Mouse (Mus musculus) left cerebral cortex, adult 18-20 months (tissue): ENCODE results near the gene Mex3b. TPM values are rescaled to one million over a fixed set of nuclear protein-coding genes. Genes with fewer than 3 reads are reported as not detected.

Experiments used
- DNase-seq, 2 experiments: peaks; one replicate each; pipeline ENCODE4 v3.0.0; 2021 to 2022; ENCODE audit warnings: low spot score in 2 of 2, mixed read lengths in 1 of 2
- total RNA-seq, 2 experiments: library from RNA; stranded (reverse); gene quantifications; 2 replicates each; pipeline ENCODE4 v1.2.3; 2021

The Mex3b gene
- total RNA-seq, 2 experiments from 2014 or later: 18.7 to 20.2 TPM

DNA sequence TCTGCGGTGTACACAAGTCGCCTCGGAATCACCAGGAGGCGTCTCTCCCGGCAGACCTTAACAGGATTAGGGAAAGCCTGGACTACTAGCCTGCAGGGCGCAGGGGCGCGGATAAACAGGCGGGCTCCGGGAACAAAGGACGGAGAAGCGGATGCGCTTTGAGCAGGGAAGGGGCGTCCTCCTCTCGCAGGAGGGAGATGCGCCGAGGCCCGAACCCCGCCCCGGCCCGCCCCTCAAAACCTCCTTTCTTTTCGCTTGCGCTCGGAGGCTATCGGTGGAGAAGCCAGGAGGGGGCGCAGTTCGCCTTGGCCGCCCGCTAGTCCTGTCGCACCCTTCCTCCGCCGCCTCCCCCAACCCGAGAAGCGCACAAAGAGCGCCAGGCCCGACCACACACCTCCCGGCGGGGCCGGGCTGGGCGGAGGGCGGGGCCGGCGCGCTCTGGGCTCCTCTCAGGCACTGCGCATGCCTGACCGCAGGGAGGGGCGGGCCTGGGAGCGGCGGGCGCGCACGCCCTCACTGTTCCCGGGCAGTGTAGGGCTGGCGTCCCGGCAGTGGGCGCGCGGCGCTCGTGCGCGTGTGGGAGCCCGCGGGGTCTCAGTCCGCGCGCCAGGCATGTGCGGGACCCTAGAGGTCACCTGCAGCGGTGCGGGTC is 1.2 kb upstream of the Mex3b start:
- peak; percentile 98 to 100 for DNase-seq

DNA sequence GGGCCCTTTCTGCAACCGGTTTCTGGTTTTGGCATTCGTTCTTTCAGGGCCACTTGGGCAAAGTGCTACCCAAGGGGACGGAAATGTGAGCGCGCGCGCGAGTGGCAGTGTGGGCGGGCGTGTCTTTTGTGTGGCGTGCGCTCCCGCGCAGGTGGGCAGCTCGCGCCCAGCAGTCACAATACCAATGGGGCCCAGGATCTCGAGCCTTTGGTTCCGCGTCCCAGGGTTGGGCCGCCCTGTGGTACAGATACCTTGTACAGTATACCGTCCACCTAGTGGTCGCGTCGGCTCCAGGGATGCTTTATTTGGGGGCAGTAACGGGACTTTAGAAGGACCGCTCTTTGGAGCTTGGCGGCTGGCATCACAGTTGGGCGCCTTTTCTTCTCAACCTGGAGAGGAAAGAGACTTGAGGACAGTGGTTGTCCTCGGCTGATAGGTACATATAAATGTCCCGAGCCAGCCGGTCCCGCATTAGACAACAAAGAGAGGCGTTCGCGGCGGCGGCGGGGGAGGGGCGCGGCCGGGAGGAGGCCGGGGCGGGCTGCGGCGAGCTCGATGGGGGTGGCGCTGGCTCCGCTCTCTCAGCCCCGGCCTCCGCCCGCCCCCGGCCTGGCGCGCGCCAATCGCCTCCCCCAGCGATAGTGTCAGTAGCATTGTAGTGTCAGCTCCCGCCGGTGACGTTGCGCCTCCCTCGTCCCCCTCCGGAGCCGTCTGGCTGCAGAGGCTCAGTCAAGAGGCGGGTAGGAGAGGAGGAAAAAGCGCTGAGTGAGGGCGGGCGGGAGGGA is 455 bp upstream of the Mex3b start:
- DNase-seq: peak; percentile 88 to 94

DNA sequence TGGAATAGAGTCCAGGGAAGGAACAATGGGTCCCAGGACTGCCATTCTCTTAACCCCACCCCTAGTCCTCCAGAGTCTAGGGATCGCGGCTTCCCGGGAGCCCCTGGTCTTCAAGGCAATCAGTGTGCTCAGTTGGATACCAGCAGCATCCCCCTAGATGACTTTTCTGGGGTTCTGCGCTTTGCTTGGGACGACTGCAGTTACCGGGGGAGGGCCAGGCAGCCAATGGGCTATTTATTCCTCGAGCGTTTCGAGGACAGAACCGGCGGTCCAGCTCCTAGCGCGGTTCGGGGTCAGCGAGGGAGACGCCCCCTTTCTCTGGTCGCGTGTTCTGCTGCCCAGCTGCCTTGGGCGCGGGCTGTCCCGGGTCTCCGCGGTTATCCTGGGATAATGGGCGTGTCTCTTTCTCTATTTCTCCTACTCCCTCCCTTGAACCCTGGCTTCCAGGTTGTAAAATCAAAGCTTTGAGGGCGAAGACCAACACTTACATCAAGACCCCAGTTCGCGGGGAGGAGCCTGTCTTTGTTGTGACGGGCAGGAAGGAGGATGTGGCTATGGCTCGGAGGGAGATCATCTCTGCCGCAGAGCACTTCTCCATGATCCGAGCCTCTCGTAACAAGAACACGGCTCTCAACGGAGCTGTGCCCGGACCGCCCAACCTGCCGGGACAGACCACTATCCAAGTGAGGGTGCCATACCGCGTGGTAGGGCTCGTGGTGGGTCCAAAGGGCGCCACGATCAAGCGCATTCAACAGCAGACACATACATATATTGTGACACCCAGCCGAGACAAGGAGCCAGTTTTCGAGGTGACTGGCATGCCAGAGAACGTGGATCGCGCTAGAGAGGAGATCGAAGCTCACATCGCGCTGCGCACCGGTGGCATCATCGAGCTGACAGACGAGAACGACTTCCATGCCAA is 1.4 kb downstream of the Mex3b start:
- peak; percentile 21 to 54 for DNase-seq

DNA sequence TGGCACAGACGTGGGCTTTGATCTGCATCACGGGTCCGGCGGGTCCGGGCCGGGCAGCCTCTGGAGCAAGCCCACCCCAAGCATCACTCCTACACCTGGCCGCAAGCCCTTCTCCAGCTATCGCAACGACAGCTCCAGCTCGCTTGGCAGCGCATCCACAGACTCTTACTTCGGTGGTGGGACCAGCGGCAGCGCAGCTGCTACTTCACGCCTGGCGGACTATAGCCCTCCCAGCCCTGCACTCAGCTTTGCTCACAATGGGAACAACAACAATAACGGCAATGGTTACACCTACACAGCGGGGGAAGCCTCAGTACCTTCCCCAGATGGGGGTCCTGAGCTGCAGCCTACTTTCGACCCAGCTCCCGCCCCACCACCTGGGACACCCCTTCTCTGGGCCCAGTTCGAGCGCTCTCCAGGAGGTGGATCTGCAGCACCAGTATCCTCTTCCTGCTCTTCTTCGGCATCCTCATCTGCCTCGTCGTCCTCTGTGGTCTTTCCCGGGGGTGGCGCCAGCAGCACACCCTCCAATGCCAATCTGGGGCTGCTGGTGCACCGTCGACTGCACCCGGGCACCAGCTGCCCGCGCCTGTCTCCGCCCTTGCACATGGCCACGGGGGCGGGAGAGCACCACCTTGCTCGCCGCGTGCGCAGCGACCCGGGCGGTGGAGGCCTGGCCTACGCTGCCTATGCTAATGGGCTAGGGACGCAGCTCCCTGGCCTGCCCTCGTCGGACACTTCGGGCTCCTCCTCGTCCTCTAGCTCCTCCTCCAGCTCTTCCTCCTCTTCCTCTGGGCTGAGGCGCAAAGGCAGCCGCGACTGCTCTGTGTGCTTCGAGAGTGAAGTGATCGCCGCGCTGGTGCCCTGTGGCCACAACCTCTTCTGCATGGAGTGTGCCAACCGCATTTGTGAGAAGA is 2.4 kb downstream of the Mex3b start:
- DNase-seq: peak; percentile 30 to 60

DNA sequence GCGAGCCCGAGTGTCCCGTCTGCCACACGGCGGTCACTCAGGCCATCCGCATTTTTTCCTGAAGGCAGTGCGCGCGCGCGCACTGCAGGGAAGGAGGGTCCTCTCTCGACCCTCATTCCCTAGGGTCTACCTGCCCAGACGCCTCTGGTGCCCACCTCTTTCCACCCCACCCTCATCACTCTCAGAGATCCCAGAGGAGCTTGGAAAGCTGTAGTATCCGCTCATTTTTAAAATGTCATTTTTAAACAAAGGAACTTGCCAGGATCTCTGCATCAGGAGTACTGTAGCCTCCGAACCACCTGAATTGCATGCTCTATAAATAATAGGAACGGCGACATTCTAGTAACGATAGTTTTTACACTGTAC is 3.0 kb downstream of the Mex3b start:
- DNase-seq: no peak

DNA sequence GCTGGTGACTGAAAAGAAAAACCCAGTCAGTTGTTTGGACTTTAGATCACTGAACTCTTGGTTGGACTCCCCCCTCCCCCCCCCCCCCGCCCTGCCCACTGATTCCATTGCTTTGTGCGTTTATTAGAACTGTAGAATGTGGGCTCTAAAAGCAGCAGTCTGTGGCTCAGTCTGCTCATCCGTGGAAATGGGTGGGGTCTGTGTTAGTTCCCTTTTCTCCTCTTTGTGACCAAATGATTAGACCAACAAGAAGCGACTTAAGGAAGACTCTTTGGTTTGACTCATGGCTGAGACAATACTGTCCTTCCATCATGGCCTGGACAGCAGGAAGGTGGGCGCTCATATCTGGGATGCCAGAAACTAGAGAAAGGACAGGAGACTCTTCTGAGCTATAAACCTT is 9.4 kb downstream of the Mex3b start:
- DNase-seq: no peak

DNA sequence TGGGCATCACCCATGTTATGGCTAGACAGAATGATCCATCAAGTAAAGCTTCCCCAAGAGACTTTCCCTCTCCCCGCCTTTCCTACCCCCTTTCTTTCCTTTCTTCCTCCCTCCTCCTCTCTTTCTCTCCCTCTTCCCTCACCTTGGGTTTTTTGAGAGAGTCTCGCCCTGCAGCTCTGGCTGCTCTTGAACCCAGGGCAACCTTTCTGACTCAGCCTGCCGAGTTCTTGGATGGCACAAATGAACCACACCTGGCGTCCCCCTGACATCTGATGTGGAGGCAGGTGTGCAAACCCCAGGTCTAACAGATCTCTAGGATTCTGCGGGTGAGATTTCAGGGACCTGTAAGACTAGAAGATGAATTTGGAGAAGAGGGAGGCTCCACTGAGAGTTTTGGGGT is 12.9 kb downstream of the Mex3b start:
- no peak for DNase-seq

DNA sequence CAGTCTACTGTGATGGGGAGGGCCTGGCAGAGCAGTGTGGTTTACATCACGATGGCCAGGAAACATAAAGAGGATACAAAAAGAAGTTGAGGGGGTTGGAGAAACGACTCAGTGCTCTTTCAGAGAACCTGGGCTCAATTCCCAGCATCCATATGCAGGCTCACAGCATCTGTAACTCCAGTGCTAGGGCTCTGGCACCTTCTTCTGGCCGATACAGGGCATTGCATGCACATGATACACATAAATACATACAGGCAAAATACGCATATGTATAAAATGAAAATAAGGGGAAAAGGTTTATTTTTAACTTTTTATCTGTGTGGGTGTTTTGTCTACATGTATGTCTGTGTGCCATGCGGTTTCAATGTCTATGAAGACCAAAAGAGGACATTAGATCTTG is 13.6 kb downstream of the Mex3b start:
- DNase-seq: no peak

DNA sequence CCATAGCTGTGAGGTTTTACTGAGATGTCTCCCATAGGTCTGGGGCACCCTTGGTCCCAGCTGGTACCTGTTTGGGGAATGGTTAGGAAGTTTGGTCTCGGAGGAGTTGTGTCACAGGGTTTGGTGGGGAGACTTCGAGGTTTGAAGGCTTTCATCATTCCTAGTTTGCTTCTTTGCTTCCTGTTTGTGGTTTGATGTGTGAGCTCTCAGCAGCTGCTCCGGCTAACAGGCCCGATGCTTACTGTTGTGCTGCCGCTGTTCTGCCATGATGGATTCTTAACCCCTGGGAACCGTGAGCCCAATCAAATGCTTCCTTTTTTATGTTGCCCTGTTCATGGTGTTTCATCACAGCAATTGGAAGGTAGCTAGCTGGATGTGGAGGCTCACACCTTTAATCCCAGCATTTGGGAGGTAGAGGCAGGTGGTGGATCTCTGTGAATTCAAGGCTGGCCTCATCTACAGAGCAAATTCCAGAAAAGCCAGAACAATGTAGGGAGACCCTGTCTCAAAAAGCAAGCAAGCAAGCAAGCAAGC is 23.3 kb downstream of the Mex3b start:
- no peak for DNase-seq

DNA sequence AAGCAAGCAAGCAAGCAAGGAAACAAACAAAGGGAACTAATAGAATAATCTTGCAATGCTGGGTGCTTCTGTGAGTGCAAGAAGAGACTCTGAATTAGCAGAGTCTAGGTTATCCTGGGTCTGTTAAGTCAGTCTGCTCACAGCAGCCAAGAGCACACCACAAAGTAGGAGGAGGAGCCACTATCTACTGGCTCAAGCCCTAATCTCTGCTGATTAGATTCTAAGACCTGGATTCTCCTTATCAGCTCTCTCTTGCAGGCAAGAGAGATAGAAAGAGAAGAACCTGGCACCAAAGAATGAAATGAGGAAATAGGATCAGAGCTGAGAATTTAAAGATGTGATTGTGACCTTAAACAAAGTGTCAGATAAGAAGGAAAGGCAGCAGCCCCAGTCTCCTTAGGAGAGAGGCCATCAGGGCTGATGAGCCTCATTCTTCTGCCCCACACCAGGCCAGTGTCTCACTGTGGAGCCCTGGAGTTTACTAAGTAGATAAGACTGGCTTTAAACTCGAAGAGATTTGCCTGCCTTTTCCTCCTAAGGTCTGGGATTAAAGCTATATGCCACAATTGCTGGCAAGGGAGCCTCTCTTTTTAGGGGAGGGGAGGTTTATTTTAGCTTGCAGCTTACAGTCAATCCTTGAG is 23.9 kb downstream of the Mex3b start:
- DNase-seq: no peak

DNA sequence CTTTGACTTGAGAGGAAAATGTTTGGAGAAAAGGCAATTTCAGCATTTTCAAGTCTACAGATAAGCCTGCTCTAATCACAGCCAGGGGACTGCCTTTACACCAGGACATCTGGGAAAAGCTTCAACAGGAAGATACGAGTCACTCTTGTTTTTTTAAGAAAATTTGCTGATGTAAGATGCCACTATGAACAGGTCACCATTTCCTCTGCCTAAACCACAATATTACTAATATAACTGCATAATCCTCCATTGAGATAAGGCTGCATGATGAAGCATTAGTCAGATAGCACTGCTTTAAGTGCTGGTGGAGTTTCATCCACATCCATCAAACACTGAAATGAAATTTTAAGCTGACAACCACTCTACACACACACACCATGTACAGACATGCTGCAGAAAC is 27.2 kb downstream of the Mex3b start:
- DNase-seq: no peak

DNA sequence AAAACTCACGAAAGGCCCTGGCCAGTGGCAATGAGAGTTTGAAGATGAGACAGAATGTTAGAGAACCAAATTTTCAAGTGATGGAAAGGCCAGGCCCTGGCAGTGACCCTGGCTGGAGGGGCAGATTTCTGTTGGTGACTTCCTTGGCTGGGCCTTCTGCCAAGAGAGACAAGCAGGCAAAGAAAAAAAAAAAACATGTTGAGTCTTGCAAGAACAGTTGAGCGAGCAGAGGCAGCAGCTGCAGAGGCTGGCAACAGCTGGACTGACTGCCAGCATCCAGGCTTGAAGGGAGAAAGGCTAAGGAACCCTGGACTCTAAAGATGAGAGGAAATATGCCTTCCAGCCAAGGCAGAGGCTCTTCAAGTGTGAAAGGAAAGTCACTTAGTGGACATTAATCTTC is 28.5 kb downstream of the Mex3b start:
- no peak for DNase-seq

DNA sequence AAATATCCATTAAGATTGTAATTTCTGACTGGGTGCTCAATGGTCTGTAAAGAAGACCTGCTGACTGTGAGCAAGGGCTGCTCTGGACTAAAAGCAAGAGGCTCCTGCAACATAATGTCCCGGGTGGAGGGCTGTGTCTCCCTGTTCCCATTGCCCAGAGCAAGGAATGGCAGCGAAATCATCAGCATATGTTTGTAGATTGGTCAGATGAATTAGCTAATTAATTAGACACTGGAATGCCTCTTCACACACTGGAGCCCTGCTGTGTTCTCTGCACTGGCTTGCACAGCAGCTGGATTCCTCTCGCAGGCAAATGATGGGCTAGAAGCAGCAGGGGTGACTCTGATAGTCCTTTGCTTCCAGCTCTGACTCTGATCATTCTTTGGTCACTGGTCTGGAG is 29.6 kb downstream of the Mex3b start:
- DNase-seq: no peak

DNA sequence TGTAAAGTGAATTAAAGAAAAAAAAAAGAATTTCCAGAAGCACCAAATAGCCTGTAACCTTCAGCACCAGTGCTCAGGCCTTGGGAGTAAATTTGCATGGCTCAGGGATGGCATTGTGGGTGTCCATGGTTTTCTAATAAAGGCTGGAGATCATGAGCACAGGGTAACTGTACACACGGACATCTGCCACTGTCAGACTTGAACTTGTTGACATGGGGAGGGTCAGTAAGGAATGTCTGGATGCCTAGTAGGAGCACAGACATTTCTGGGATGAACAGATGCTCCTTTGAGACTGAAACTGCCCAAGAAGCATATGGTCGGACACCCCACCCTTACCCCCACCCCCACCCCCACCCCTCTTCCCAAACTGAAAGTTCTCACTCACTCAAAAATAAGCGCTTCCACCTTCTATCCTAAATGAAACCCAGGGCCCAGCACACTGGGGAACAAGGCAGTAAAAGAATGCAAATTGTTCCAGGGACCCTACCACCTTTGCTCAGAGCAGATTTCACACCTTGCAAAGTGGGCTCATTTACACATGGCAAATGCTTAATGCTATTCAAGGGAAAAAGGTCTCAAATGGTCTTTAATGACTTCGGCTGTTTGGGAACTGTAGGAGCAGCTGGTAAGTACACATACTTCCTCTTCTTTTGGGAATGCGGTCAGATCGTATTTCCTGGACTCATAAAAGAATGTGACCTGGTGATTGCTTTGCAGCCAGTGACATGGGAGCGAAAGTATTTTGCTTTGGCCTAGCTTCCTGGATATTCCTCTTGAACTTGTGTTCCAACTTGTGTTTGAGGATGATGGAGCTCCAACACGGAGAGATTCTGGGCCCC is 32.5 kb downstream of the Mex3b start:
- no peak for DNase-seq

DNA sequence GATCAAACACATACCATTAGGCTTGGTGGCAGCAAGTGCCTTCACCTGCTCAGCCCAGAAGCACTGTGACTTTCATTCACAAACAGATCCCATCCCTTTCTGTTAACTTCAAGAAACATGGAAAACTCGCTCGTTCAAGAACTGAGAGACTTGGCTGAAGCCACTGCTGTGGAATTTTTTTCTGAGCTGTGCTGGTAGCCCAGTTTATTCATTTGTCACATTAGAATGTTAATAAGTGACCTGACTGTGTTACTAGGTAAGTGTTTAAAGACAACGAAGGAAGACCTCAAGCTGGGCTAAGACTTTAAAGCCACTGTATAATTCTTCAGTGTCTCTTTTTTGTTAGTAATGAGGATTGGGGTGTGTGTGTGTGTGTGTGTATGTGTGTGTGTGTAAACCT is 35.9 kb downstream of the Mex3b start:
- DNase-seq: no peak

DNA sequence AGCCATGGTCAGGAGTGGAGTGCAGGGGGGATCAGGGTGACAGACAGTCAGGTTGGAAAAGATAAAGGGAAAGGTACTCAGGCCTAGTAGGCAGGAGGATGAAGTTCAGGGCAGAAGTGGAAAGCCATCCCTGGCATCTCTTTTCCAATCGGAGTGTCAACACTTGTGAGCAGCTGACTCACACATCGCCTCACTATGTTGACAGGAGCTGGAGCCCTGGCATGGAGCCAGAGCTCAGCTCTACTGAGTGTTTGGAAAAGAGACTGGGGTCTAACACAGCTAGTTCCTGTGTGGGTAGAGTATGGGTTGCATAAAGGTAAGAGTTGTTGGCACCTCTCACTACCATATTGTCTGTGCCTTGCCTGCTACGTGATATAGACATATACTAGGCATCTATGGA is 38.4 kb downstream of the Mex3b start:
- DNase-seq: no peak

DNA sequence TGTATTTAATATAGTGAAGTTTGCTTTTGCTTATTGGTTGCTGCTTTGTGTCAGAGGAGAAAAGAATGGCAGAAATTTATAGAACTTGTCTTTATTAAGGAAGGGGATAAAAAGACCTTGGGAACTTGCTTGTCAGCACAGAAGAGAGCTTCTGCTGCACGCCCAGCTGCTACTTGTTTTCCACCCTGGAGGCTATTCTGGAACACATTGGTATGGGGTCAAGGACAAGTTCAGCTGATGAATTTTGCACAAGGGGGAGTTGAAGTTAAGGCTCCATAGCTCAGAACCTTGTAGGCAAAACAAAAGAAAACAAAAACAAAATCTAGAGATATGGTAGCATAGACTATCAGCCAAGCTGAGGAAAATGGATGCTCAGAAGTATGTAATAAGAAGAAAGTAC is 39.9 kb downstream of the Mex3b start:
- DNase-seq: no peak

DNA sequence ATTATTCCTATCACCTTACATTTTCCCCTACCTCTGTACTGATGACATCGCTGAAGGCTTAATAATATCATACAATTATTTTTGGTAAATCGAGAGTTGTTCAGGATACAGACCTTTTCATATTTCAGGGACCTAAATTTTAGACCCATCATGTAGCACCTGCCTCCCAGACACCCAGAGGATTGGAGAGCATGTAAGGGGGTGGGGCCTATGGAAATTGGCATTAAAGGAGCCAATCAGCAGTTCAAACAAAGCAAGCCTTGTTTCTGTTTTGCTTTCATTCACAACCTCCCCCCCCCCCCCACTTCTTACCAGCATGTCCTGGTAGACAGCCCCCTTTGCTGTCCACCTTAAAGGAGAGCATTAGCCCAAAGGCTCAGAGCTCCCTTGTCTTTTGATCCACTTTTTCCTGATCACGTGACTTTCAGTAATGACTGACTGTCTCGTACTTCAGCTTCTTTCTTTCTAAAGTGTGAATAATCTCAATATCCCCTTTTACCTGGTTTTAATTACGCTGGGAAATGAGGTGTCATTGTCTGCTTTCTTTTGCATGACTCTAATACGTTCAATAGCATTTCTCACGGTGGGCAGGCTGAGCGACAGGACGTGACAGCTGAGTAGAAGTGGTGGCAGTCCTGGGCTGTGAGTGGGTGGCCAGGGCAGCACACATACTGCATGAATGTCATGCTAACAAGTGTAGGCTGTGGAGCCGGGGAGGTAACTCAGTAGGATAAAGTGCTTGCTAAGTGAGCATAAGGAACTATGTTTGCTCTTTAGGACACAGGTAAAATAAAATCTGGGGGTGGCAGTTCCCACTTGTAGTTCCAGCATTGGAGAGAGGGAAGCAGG is 43.6 kb downstream of the Mex3b start:
- no peak for DNase-seq
